Mouse (Mus musculus): ENCODE results near the gene B4galnt2.
A peak's percentile ranks its signal among the peaks of the same experiment; 100 is the strongest.

B4galnt2 gene

DNA sequence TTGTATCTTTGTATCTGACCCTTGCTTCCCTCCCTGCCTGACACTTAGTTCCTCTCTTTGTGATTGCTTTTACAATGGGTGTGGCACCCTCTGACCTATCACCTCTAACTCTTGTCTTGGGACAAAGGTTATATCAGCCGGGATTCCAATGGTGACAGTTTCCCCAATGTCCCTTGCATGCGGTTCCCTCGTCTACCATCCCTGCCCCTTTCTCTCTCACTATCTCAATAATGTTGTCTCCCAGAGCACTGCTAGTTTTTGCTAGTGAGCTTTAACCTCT is 87.6 kb downstream of the B4galnt2 start:
- no peak for DNase-seq (ENCODE audit: extremely low spot score)

DNA sequence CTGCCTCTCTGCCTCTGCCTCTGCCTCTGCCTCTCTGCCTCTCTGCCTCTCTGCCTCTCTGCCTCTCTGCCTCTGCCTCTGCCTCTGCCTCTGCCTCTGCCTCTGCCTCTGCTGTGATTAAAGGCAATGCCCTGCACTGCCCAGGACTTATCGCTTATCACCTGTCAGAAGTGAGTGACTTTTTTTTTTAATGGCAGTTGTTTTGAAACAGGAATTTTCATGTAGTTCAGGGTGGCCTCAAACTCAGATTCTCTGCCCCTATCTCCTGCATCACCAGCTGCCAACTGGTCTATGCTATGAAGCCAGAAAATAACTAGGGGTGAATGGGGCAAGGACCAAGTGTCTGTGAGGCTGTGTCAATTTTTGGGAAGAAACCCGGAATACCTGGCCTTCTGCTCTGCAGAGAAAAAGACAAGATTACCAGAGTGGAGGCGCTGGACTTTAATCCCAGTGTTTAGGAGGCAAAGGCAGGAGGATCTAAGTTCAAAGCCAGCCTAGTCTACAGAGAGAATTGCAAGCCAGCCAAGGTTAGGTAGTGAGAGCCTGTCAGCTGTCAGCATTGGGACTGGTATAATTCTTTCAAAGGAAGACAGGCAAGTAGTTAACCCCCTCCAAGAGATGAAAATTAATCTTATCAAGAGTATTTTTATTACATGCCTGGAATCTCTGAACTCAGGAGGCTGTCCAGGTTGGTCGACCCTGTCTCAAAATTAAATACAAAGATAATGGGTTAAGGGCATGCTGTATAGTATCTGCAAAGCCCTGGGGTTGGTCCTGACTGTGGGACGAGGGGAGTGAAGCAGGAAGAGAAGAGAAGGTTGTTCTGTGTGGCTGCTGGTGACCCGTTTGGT is 88.1 kb downstream of the B4galnt2 start:
- DNase-seq (ENCODE audit: extremely low spot score), result no peak

DNA sequence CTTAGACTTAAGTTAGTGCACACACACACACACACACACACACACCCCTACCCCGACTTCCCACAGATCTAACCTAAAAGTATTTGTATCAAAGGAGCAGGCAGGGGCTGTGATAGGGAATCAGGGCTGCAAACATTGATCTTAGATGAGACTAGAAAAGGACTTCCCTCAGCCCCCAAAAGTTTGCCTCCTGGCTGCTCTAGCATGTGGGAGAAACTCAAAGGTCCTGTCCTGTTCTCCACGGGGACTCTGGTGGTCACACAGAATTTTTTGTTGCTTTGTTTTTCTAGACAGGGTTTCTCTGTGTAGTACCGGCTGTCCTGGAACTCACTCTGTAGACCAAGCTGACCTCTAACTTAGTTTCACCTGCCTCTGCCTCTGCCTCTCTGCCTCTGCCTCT is 89.1 kb downstream of the B4galnt2 start:
- no peak for DNase-seq (ENCODE audit: extremely low spot score)

DNA sequence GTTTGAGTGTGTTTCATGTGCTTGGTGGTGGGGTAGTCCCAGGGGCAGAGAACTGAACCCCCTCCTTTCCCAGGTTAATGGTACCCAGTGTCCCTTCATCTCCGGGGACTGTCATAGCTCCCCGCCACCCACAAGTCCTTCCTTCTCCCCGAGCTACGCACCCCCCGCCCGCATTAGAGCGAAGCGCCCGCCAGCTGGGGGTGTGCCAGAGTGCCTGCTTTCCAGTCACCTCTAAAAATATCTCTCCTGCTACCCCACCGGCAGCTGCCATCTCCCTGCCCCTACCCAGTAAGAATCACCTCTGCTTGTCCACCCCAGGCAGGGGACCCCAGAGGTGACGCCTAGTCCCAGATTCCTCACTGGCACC is 89.8 kb downstream of the B4galnt2 start:
- no peak for DNase-seq (ENCODE audit: extremely low spot score)

DNA sequence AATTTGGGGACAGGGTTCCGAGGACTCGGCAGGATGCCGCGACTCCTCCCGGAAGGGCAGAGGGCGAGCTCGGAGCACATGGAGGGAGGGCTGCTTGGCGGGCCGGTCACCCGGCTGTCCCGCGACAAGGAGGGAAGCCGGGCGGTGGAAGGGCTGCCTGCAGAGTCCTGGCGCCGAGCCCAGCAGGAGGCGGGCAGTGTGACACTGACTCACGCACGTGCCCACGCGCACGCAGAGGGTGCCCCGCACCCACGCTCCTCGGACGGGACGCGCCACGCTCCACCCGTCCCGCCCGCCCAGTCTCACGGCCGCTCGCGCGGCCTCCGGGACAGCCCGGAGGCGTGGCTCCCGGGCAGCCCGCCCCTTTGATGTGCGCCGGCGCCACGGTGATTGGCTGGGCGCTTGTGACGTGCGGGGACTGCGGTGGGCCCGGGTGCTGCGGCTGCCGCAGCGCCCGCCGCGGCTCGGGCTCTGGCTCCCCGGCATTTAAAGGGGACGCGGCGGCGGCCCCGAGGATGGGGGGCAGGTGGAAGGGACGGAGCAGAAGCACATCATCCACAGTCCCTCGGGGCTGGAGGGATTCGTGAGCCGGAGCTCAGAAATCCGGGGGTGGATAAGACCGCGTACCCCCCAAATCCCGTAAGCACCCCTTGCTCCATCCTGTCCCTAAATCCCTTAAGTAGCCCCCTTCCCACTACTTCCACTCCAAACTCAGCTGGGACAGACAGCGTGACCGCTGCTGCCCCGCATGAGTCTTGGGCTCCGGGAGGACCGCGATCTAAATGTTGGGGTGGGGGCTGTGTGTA is 90.4 kb downstream of the B4galnt2 start, which contains the start of gene Phospho1:
Gene Phospho1 (plus strand): TSS at position 429 of the 806 bp plus-strand sequence.
- DNase-seq (ENCODE audit: extremely low spot score), result peak; percentile 91

DNA sequence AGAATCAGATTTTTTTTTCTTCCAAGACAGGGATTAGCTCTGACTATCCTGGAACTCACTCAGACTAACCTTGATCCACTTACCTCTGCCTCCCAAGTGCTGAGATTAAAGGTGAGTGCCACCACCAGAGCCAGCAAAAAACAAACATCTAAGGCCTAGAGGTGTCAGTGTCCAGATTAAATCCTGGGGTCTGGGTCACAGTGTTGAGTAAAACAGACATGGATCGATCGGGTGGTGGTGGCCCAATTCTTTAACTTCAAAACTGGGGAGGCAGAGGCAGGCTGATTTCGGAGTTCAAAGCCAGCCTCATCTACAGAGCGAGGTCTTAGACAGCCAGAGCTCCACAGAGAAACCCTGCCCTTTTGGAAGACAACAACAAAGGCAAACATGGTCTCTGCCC is 92.3 kb downstream of the B4galnt2 start:
- DNase-seq (ENCODE audit: extremely low spot score), result no peak

DNA sequence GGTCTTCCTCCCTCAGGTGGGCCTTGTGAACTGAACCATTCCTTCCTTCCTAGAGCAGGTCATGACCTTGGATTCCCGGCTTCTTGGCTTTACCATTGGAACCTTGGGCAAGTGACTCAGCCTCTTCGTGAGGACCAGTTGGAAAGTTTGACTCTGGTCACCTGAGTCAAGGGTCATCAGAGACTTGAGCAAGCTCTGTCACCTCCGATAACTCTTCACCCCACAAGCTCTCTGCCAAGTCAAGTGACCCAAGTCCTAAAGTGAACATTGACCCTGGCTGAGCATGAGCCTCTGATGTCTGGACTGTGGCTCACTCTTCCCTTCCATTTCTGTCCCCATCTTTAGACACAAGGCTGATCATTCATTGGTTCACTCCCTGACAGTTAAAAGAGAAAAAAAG is 93.2 kb downstream of the B4galnt2 start:
- no peak for DNase-seq (ENCODE audit: extremely low spot score)

DNA sequence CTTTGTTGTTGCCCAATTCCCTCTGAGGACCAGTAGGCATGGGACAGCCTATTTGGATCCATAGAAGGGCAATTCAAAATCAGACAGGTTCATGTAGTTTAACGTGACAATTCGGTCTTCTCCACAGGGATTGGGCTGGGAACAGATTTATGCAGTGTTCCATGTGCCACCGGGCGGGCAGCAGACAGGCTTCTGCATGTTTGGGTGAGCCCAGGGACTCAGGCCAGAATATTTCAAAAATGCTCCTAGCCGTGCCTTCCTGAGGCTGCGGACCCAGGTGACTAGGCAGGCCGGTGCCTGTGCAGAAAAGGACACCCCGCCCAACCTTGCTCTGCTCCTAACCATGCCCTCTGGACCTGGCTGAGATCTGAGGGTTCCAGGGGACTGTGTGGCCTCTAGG is 95.6 kb downstream of the B4galnt2 start:
- DNase-seq (ENCODE audit: extremely low spot score), result no peak
